Mouse (Mus musculus) embryonic fibroblast, embryonic 13.5 days (primary cell): ENCODE measurements around the gene C2cd2l.

ENCODE experiments used
- CTCF ChIP-seq: IDR thresholded peaks from 2 replicates; pipeline ENCODE4 v1.5.1; 2011; ENCODE audit warnings: mild to moderate bottlenecking, control low read depth, low read length, moderate library complexity, borderline replicate concordance; ENCODE audit not compliant: insufficient read depth
- POLR2A ChIP-seq: IDR thresholded peaks from 2 replicates; pipeline ENCODE4 v1.6.1; 2011; ENCODE audit warnings: low read depth, mild to moderate bottlenecking, control low read depth, low read length, moderate library complexity

DNA sequence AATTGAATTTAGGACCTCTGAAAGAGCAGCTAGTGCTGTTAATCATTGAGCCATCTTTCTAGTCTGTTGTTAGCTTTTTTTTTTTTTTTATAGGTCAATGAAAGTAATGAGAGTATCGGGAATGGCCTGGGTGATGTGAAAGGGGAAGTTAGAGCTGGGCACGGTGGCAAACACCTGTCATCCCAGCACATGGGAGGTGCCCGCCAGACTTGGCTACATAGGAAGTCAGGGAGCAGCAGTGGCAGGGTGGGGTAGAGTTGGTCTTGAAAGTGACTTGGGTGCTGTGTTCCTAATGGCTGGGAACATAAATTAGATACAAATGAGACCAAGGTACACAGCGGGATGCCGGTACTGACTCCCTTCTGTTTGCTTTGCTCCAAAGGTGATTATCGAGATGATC lies 10.7 kb upstream of the C2cd2l start:
- TF ChIP-seq POLR2A: no peak
- no peak for TF ChIP-seq CTCF
